In genomic region chr3:143188931-143189330, GRCm38 (mm10) we compare ENCODE assay signal across 33 mouse cellular contexts.
A peak's percentile ranks its signal among the peaks of the same experiment; 100 is the strongest.
DNase-seq lines count a peak whose midpoint lies in the region; ATAC-seq and TF ChIP-seq lines count a peak whose summit lies in the region.
"Had no signal": no experiment of that assay in that cellular context is flagged by ENCODE, and none has a peak within 500 bp of the region (broad histone marks: within the 10 kb centered on the region; RNA-seq: fewer than 3 reads in every experiment).

No protein-coding gene starts in this region.

- no peak overlapping the region for H3K4me2 ChIP-seq in kidney, postnatal 0 days (ENCODE audit: low read length)
- H3K4me2 ChIP-seq: embryonic facial prominence, embryonic 13.5 days; forebrain, embryonic 12.5 days; heart, embryonic 12.5 days; hindbrain, embryonic 13.5 days; limb, embryonic 15.5 days; liver, embryonic 13.5 days; midbrain, embryonic 15.5 days; neural tube, embryonic 15.5 days had no signal

- H3K36me3 ChIP-seq in kidney, postnatal 0 days (ENCODE audit: insufficient read depth, low read length), result no peaks in the 10 kb centered on the region
- H3K36me3 ChIP-seq: embryonic facial prominence, embryonic 13.5 days; forebrain, embryonic 12.5 days; heart, embryonic 12.5 days; hindbrain, embryonic 13.5 days; limb, embryonic 15.5 days; liver, embryonic 13.5 days; midbrain, embryonic 10.5 days; midbrain, embryonic 15.5 days; neural tube, embryonic 15.5 days had no signal

- H3K4me3 ChIP-seq in kidney, postnatal 0 days (replicated peaks; ENCODE audit: low read depth, low read length), result no peak overlapping the region
- H3K4me3 ChIP-seq: embryonic facial prominence, embryonic 13.5 days; erythroblast, embryonic 14.5 days; forebrain, embryonic 12.5 days; heart, adult 2 months; heart, embryonic 12.5 days; hindbrain, embryonic 13.5 days; left cerebral cortex, adult 2 months; limb, embryonic 15.5 days; liver, embryonic 13.5 days; midbrain, embryonic 10.5 days; midbrain, embryonic 15.5 days; neural tube, embryonic 15.5 days had no signal

- ATAC-seq in kidney, postnatal 0 days (replicated peaks; ENCODE audit: low FRiP score, low read depth), result no peak
- ATAC-seq: CD4-positive, CD25-positive, alpha-beta regulatory T cell, adult 4 months; intestine, embryonic 16.5 days; lung, postnatal 0 days; midbrain, embryonic 15.5 days had no signal

- H3K27me3 ChIP-seq in kidney, postnatal 0 days (ENCODE audit: insufficient read depth, low read length), result no peaks in the 10 kb centered on the region
- H3K27me3 ChIP-seq: embryonic facial prominence, embryonic 13.5 days; forebrain, embryonic 12.5 days; heart, embryonic 12.5 days; hindbrain, embryonic 13.5 days; limb, embryonic 15.5 days; liver, embryonic 13.5 days; midbrain, embryonic 15.5 days; neural tube, embryonic 15.5 days had no signal

- H3K4me1 ChIP-seq in kidney, postnatal 0 days (replicated peaks; ENCODE audit: insufficient read depth, low read length), result no peaks in the 10 kb centered on the region
- H3K4me1 ChIP-seq: embryonic facial prominence, embryonic 13.5 days; forebrain, embryonic 12.5 days; heart, embryonic 12.5 days; hindbrain, embryonic 13.5 days; limb, embryonic 15.5 days; liver, embryonic 13.5 days; midbrain, embryonic 10.5 days; midbrain, embryonic 15.5 days; neural tube, embryonic 15.5 days had no signal

- H3K27ac ChIP-seq in kidney, postnatal 0 days, result no peak overlapping the region
- H3K27ac ChIP-seq: embryonic facial prominence, embryonic 13.5 days; forebrain, embryonic 12.5 days; heart, adult 2 months; hindbrain, embryonic 13.5 days; left cerebral cortex, adult 2 months; limb, embryonic 15.5 days; liver, embryonic 13.5 days; macrophage; midbrain, embryonic 10.5 days; midbrain, embryonic 15.5 days; neural tube, embryonic 15.5 days had no signal

- no peaks in the 10 kb centered on the region for H3K9me3 ChIP-seq in kidney, postnatal 0 days (replicated peaks; ENCODE audit: low read length)
- H3K9me3 ChIP-seq: embryonic facial prominence, embryonic 13.5 days; forebrain, embryonic 12.5 days; heart, embryonic 12.5 days; hindbrain, embryonic 13.5 days; limb, embryonic 15.5 days; liver, embryonic 13.5 days; midbrain, embryonic 10.5 days; midbrain, embryonic 15.5 days; neural tube, embryonic 15.5 days had no signal

- TF ChIP-seq CTCF in kidney, postnatal 0 days (IDR thresholded peaks at IDR 0.05; ENCODE audit: low read depth), result no peak

- no peak overlapping the region for H3K9ac ChIP-seq in kidney, postnatal 0 days (ENCODE audit: low read depth, low read length)
- H3K9ac ChIP-seq: embryonic facial prominence, embryonic 13.5 days; forebrain, embryonic 12.5 days; heart, embryonic 12.5 days; hindbrain, embryonic 13.5 days; limb, embryonic 15.5 days; liver, embryonic 13.5 days; midbrain, embryonic 15.5 days; neural tube, embryonic 15.5 days had no signal

- 13% methylated on average over 7 of the region's 7 CpGs for WGBS in kidney, postnatal 0 days

- DNase-seq in kidney, postnatal 0 days (ENCODE audit: low spot score), result peak; percentile 59
- no peak for DNase-seq in kidney, adult 11 months
- DNase-seq in embryo, embryonic 10 days (ENCODE audit: low spot score), result peak; percentile 37
- DNase-seq in embryo, embryonic 9.5 days (ENCODE audit: extremely low spot score), result peak; percentile 18
- peak; percentile 4 for DNase-seq in mesoderm, embryonic 11.5 days (ENCODE audit: low read depth, low spot score)
- no peak for DNase-seq in thymus, adult 18-20 months
- DNase-seq in testis, postnatal 14 days (ENCODE audit: low spot score), result no peak
- DNase-seq: adrenal gland, adult 2 months; cerebellum, adult 11 months; cerebellum, adult 9-10 months; cerebellum, postnatal 36 days; heart, adult 2 months; heart, postnatal 4 days; kidney, adult 9 months; kidney, postnatal 14 days; liver, embryonic 13.5 days; lung, adult 18-20 months; right cerebral cortex, adult 18-20 months; right cerebral cortex, postnatal 4 days had no signal

Comparison
In these comparisons a context has a peak if more than half of its experiments do, and no peak if none do; other contexts are left out.
1. DNase-seq: peak in kidney, postnatal 0 days (single experiment), embryo, embryonic 10 days (single experiment), embryo, embryonic 9.5 days (single experiment) and mesoderm, embryonic 11.5 days (single experiment); none in kidney, adult 11 months (single experiment), thymus, adult 18-20 months (0 of 2) and testis, postnatal 14 days (single experiment).